Mouse (Mus musculus): ENCODE measurements at regions not wholly inside any gene's neighbourhood (a gene's known extent, or its start where the extent isn't known, plus 50 kb on each side); places are given as distances from the start of the nearest gene placed in this dataset.

DNA sequence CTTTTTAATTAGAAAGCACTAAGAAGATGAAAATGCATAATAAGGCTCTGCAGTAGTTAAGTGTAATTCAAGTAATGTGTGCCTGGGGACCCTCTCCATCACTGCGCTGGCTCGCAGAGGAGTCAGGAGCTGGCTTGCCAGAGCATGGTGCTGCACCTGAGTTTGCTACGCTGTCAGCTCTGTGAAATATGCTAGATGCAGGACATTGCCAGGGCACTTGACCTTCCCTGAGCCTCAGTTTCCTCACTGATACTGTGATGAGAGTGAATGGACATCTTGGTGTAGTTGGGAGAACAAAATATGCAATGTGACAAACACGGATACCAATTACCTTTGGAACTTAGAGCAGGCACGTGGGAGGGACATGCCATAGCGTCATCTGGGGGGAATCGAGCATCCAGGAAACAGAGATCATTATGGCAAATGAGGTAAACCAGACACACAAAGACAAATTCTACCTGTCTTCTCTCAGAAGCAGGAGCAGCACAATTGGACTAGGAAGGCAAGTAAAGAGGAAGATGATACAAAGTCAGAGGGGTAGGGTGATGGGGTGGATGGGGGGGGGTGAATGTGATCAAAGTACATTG is 133.6 kb upstream of the Slco3a1 start:
- no peak for DNase-seq (ENCODE audit: low read depth, low spot score)

GRCm38 (mm10) chr7:74687303-74688115 is 132.9 kb upstream of the Slco3a1 start:
- no peak for DNase-seq (ENCODE audit: low read depth, low spot score)

DNA sequence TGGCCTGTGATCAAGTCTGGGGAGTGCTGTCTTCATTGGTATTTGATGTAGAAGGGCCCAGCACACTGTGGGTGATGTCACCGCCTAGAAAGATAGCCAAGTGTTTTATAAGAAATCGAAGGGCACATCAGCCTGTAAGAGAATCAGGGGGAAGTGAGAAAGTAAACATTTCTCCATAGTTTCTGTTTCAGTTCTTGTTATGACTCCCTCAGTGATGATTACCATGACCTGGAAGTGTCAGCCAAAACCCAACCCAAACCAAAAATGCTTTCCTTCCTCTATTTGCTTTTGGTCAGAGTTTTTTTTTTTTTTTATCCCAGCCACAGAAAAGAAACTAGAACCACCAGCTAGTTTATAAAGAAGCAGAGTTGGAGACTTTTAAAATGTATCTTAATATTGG is 129.4 kb upstream of the Slco3a1 start:
- peak; percentile 3 for DNase-seq (ENCODE audit: low read depth, low spot score)

DNA sequence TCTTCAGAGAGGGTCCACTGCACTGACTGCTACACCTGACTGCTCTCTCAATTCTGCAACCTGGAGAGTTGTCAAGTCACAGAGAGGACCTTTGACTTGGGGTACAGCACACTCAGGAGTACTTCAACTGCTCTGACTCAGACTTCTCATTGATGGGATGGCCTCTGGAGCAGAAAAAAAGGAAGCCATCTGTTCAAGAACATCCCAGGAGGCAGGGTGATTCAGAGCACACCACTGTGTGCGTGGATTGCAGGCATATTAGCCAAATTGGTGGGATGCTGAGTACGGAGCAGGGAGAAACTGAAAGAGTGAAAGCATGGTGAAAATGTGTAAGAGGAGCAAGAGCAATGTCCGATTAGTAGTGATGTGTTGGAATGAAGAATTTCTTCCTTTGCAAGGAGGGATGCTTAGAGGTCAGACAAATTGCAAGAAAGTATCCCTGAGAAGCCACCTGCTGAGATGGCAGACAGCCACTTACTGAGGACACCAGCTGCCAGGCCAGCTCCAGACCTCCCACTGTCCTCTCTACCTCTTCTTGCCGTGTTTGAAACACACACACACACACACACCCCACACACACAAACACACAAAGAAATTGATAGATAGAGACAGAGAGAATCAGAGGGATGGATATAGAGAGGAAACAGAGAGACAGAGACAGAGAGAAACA is 119.2 kb upstream of the Slco3a1 start:
- no peak for DNase-seq (ENCODE audit: low read depth, low spot score)

- no peak for DNase-seq (ENCODE audit: low read depth, low spot score)
These were observed 114.5 kb upstream of the Slco3a1 start for GRCm38 (mm10) chr7:74669110-74669509.

GRCm38 (mm10) chr7:74667106-74667505 is 112.5 kb upstream of the Slco3a1 start:
- DNase-seq (ENCODE audit: low read depth, low spot score), result no peak

DNA sequence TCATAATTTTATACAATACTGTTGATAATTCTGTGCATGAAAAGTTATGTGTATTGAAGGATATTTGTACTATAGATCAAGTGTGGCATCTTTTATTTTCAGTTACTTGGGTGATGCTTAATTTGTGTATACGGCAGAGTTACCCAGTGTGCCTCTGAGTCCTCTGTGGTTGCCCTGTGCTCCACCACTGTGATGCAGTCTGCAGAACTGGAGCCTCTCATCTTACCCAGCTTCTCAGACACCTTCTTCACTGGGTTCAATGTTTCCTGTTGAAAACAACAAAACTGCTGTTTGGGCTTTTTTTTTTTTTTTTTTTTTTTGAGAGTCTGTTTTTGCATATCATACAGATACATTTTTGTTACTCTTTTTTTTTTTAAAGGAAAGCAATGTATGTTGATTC is 109.2 kb upstream of the Slco3a1 start:
- DNase-seq (ENCODE audit: low read depth, low spot score), result no peak

DNA sequence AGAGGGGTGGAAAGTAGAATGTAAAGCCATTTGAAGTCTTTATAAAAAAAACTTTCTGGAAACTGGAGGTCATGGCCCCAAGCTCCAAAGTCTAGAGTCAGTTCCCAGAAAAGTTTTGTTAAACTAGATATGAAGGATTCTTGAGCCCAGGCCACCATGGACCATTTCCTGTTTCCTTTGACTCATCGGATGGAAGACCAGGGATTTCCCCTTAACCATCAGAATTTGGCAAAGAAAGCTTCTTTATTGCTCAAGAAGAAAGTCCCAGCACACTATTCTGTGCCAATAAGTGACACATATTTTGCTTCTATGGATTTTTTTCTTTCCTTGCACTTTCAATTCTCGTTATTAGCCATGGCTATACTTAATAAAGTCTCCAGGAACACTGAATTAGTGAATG is 92.7 kb upstream of the Slco3a1 start:
- peak; percentile 84 for DNase-seq (ENCODE audit: low read depth, low spot score)

DNA sequence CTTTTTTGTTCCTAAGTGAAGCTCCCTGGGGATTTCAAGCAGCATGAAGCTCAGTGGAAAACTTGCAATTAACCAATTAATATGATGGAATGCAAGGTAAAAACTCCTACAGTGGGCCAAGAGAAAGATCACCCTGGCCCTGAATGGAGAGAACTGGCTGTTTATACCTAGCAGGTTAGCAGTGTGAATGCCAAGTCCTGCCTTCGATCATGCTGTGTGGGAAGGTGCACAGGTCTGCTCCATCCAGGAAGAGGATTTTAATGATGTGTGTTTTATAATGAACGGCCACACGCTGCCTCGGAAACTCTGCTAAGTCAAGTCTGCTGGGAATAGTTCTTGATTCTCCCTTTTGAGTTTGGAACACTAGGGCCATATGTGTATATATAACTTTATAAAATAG is 85.6 kb upstream of the Slco3a1 start:
- no peak for DNase-seq (ENCODE audit: low read depth, low spot score)

DNA sequence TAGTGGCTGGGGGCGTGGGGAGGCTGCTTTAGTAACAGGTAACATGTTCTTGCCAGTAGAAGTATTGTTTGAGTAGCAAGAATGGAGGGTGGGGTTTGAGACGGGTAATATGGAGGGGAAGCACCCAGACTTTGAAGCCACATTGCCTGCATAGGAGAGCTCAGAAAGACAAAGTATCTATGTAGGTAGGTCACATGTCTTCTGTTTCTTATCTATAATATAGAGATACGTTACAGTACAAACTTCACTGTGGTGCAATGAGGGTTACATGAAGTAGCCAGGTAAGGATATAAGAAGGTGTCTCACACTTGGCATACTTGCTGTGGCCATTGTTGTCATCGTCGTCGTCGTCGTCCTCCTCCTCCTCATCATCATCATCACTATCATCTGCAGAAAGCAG is 77.6 kb upstream of the Slco3a1 start:
- no peak for DNase-seq (ENCODE audit: low read depth, low spot score)

DNA sequence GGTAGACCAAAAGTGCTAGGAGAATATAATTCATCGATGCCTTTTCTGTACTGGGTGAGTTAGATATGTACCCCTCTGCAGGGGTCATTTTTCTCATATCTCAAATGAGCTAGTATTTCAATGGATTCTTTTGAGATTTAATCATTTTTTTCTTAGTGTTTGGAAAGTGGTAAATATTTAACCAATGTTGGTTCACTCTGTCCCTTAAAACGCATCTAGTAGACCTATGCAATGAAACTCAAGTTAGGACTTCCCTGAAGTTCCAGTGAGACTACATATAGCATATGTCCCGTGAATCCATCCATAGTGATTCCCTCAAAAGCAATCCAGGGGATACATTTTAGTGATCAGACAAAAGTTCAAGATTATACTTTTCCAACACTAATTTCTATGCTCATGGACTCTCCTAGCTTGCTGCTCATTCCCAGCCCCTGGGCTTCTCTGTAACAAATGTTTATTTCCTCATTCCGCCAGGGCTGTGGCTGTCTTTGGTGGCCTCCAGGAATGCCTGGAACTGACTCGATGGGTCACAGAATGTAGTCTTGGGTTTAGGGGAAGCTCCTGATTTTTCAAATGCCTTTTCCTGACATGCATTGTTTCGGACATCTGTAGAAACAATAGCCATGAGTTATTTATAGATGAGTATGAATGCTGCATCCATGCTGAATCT is 74.4 kb upstream of the Slco3a1 start:
- DNase-seq (ENCODE audit: low read depth, low spot score), result no peak
